Mouse (Mus musculus) ES-E14 (cell line): ENCODE results near the gene Disc1. TPM values are rescaled to one million over a fixed set of nuclear protein-coding genes. Genes with fewer than 3 reads are reported as not detected.

Source experiments
- DNase-seq: peaks from one replicate; pipeline ENCODE4 v3.0.0-alpha.2; 2013; ENCODE audit warnings: low read depth, low spot score
- H3K27ac ChIP-seq: 2 replicates; pipeline ENCODE4 v1.5.1; 2012; ENCODE audit warnings: low read depth, mild to moderate bottlenecking, low read length, moderate library complexity, mixed read lengths; ENCODE audit not compliant: poor library complexity, insufficient read depth, severe bottlenecking
- H3K36me3 ChIP-seq: 2 replicates; pipeline ENCODE4 v1.6.1; 2012; ENCODE audit warnings: mild to moderate bottlenecking, low read length, moderate library complexity, mixed read lengths; ENCODE audit not compliant: control insufficient read depth, poor library complexity, insufficient read depth, severe bottlenecking
- H3K4me1 ChIP-seq, 2 experiments: fragments of 150-350 bp in 1 of 2; sonication (generic) in 1 of 2; 2 replicates each; pipeline ENCODE4 v1.6.1; 2012; ENCODE audit warnings: low read length in 2 of 2, mild to moderate bottlenecking in 1 of 2, mixed read lengths in 1 of 2; ENCODE audit not compliant: control insufficient read depth in 2 of 2, insufficient read depth in 2 of 2, poor library complexity in 1 of 2
- H3K4me3 ChIP-seq, 2 experiments: fragments of 150-350 bp in 1 of 2; sonication (generic) in 1 of 2; 2 replicates each; pipeline ENCODE4 v1.5.1; 2012; ENCODE audit warnings: low read length in 2 of 2, low read depth in 1 of 2, mild to moderate bottlenecking in 1 of 2, mixed read lengths in 1 of 2; ENCODE audit not compliant: insufficient read depth in 1 of 2, poor library complexity in 1 of 2, severe bottlenecking in 1 of 2
- H3K9ac ChIP-seq: 2 replicates; pipeline ENCODE4 v1.6.1; 2012; ENCODE audit warnings: low read depth, mild to moderate bottlenecking, low read length, mixed read lengths; ENCODE audit not compliant: poor library complexity, insufficient read depth, severe bottlenecking
- H3K9me3 ChIP-seq: fragments of 150-350 bp; sonication (generic); 2 replicates; pipeline ENCODE4 v1.6.1; 2012; ENCODE audit warnings: low read depth, mild to moderate bottlenecking, low read length; ENCODE audit not compliant: control insufficient read depth, insufficient read depth
- CHD2 ChIP-seq: IDR thresholded peaks from 2 replicates; pipeline ENCODE4 v1.6.1; 2014; ENCODE audit warnings: mild to moderate bottlenecking, low read depth, low read length, inconsistent platforms
- HCFC1 ChIP-seq: IDR thresholded peaks from 2 replicates; pipeline ENCODE4 v1.6.1; 2012; ENCODE audit warnings: low read length, inconsistent platforms, borderline replicate concordance; ENCODE audit not compliant: insufficient read depth
- MAFK ChIP-seq: IDR thresholded peaks from 2 replicates; pipeline ENCODE4 v1.6.1; 2014; ENCODE audit warnings: mild to moderate bottlenecking, low read depth, low read length, inconsistent platforms; ENCODE audit not compliant: insufficient read depth
- ZC3H11A ChIP-seq: IDR thresholded peaks from 2 replicates; pipeline ENCODE4 v1.6.1; 2012; ENCODE audit warnings: low read depth, mild to moderate bottlenecking, inconsistent platforms, low read length, borderline replicate concordance
- ZNF384 ChIP-seq: IDR thresholded peaks from 2 replicates; pipeline ENCODE4 v1.6.1; 2012; ENCODE audit warnings: low read depth, low read length, inconsistent platforms
- in situ Hi-C, 2 experiments: fragments of 600-800 bp; cut with MboI; formaldehyde crosslinking; loops; one replicate each; pipeline ENCODE4 v1.15.1; 2025; ENCODE audit warnings: low sequenced_read_pairs in 2 of 2, inconsistent platforms in 1 of 2; ENCODE audit not compliant: unreplicated experiment in 2 of 2
- total RNA-seq: library from RNA; depleted of rRNA; stranded (reverse); fragments of 300-350 nt; gene quantifications from 2 replicates; pipeline ENCODE4 v1.2.3, GENCODE M21; 2012

Gene Disc1
- total RNA-seq, 1 experiment, result 2.7 TPM

DNA sequence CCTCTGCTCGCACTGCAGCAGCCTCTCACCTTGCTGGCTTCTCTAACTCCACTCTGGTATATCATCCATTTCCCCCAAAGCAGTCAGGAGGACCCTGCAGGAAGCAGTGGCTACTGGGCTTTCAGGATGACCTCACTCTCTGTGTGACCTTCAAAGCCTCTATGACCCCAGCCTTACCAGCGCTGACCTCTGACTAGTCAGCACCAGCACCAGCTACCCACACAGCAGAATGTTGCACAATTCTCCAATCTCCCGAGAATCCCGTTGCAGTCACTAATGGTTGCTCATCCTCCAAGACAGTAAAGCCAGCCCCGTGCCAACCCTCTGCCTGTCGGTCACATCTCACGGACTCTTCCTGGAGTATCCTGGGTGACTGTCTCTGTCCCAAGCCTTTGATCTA is 73.6 kb downstream of the Disc1 start:
- no peak for TF ChIP-seq MAFK
- TF ChIP-seq ZC3H11A, result no peak
- no peak for TF ChIP-seq ZNF384
- no peak for TF ChIP-seq CHD2
- no peak for TF ChIP-seq HCFC1
- Histone ChIP-seq H3K36me3 (no peaks in the 10 kb centered on the region), H3K9me3 (no peaks in the 10 kb centered on the region), H3K27ac (no peak overlapping the region), H3K9ac (no peak overlapping the region), H3K4me3 (no peak overlapping the region), H3K4me1 (no peaks in the 10 kb centered on the region)
- in situ Hi-C loops, result no loop called here
- no peak for DNase-seq

DNA sequence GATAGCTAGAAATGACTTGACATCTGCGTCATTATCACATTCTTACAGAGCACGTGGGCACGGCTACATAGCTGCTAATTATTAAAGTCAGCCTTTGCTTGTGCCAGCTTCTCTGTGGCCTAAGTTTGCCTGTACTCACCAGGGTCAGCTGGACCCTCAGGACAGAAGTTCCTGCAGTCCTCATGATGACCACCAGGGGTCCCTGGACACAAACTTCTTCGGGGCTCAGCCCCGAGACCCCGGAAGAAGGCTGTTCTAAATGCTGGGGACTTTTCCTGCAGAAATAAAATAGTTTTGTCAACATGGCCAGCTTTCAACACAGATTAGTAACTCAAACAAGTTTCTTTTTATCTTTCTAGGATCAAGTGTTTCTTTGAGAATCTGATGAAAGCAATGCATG is 74.3 kb downstream of the Disc1 start:
- Histone ChIP-seq H3K4me1 (no peaks in the 10 kb centered on the region), H3K9ac (no peak overlapping the region), H3K9me3 (no peaks in the 10 kb centered on the region), H3K36me3 (no peaks in the 10 kb centered on the region), H3K27ac (no peak overlapping the region), H3K4me3 (no peak overlapping the region)
- peak; percentile 19 for DNase-seq
- TF ChIP-seq CHD2 (no peak), ZC3H11A (peak; percentile 10; the same call in 1 of the 2 replicates), MAFK (no peak), HCFC1 (no peak), ZNF384 (no peak)
- in situ Hi-C loops, result no loop called here

DNA sequence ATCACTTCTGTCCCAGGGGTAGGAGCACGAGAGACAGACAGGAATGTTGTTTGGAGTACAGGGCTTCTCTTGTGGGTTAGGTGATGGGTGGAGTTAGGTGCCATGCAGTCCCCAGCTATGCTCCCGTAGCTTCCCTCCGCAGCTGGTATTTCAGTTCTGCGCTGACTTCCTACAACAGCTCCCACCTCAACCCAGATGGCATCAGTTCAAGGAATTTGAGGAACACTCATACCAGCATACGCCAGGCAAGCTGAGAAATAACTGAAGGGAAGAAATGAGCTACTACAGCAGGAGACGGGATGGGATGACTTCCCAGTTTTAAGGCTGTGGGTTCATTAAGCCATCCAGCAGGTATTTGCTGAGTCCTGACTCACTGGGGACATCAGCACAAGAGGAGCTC is 76.8 kb downstream of the Disc1 start:
- Histone ChIP-seq H3K27ac (no peak overlapping the region), H3K9me3 (no peaks in the 10 kb centered on the region), H3K4me1 (no peaks in the 10 kb centered on the region), H3K36me3 (no peaks in the 10 kb centered on the region), H3K9ac (no peak overlapping the region), H3K4me3 (no peak overlapping the region)
- DNase-seq, result no peak
- in situ Hi-C loops, result no loop called here
- TF ChIP-seq ZNF384, result no peak
- no peak for TF ChIP-seq HCFC1
- no peak for TF ChIP-seq ZC3H11A
- no peak for TF ChIP-seq CHD2
- no peak for TF ChIP-seq MAFK

DNA sequence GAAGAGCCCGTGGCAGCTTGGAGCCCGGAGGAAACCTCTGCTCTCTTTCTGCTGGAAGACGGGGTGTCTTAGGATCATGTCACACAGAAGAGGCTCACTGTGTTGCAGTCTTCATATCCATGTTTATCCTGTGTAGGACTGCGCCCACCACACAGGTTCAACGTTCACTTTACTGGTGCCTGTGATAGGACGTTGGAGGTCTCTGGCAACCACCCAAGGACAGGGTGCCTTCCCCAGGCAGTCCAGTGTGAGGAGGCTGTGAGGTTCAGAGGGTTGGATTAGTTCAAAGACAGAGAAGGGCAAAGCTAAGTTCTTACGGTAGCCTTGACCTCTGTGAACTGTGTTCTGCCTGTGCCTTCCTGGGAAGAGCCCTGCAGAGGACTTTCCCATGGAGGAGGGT is 77.3 kb downstream of the Disc1 start:
- no peaks in the 10 kb centered on the region for H3K36me3 ChIP-seq
- H3K9me3 ChIP-seq, result no peaks in the 10 kb centered on the region
- H3K4me3 ChIP-seq, result no peak overlapping the region
- no peaks in the 10 kb centered on the region for H3K4me1 ChIP-seq
- no peak for DNase-seq
- in situ Hi-C loops, result no loop called here
- H3K27ac ChIP-seq, result no peak overlapping the region
- no peak overlapping the region for H3K9ac ChIP-seq
- TF ChIP-seq ZNF384, result no peak
- TF ChIP-seq CHD2, result no peak
- no peak for TF ChIP-seq ZC3H11A
- TF ChIP-seq HCFC1, result no peak
- TF ChIP-seq MAFK, result no peak

DNA sequence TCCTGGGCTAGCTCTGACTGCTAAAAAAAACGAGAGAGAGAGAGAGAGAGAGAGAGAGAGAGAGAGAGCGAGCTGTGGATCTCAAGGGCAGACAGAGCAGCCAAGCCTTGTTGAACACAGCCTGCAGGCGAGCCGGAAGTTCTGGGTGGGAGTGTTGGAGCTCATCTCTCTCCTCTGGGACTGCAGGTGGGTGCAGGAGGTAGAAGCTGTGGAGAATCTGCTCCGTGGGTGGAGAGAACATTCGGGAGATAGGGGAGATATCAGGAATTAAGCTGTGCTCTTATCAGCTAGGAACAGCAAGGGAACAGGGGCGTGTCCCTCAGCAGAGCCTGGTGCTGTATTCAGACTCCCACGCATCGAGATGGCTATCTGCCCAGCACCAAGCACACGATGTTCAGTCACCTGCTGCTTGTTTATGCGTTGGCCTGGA is 79.7 kb downstream of the Disc1 start:
- TF ChIP-seq CHD2 (no peak), ZNF384 (no peak), MAFK (no peak), ZC3H11A (no peak), HCFC1 (no peak)
- H3K36me3 ChIP-seq, result no peaks in the 10 kb centered on the region
- no peak overlapping the region for H3K9ac ChIP-seq
- no peaks in the 10 kb centered on the region for H3K9me3 ChIP-seq
- in situ Hi-C loops, result no loop called here
- DNase-seq, result no peak
- H3K4me3 ChIP-seq, result no peak overlapping the region
- no peaks in the 10 kb centered on the region for H3K4me1 ChIP-seq
- no peak overlapping the region for H3K27ac ChIP-seq
